Mouse (Mus musculus) skeletal muscle tissue, adult 2 months (tissue): ENCODE results near the gene Dcxr.
"Not testable (repeated sequence)": the region's sequence is repeated elsewhere in the genome, so short reads cannot be mapped to it uniquely, and the experiment has no call there.

Experiments
- DNase-seq: peaks from one replicate; pipeline ENCODE4 v3.0.0-alpha.2; 2012; ENCODE audit warnings: low read depth, low spot score

Gene Dcxr

GRCm38 (mm10) chr11:120710672-120711071 is 16.4 kb downstream of the Dcxr start:
- no peak for DNase-seq

- no peak for DNase-seq
Observed at GRCm38 (mm10) chr11:120709551-120709950, 17.5 kb downstream of the Dcxr start.

GRCm38 (mm10) chr11:120707969-120708368 is 19.1 kb downstream of the Dcxr start:
- DNase-seq: no peak

GRCm38 (mm10) chr11:120707225-120707624 is 19.9 kb downstream of the Dcxr start:
- DNase-seq: no peak

GRCm38 (mm10) chr11:120706120-120706519 is 21.0 kb downstream of the Dcxr start:
- DNase-seq: no peak

GRCm38 (mm10) chr11:120704486-120705325 is 22.4 kb downstream of the Dcxr start:
- no peak for DNase-seq

- no peak for DNase-seq
Observed at GRCm38 (mm10) chr11:120703696-120704454, 23.2 kb downstream of the Dcxr start.

- peak; percentile 85 for DNase-seq
Observed at GRCm38 (mm10) chr11:120697741-120698140, 29.3 kb downstream of the Dcxr start.

- no peak for DNase-seq
Observed at GRCm38 (mm10) chr11:120696568-120696967, 30.5 kb downstream of the Dcxr start.

GRCm38 (mm10) chr11:120695641-120696040 is 31.4 kb downstream of the Dcxr start:
- no peak for DNase-seq

GRCm38 (mm10) chr11:120695184-120695583 is 31.9 kb downstream of the Dcxr start:
- no peak for DNase-seq

- DNase-seq: no peak
Observed at GRCm38 (mm10) chr11:120693461-120693860, 33.6 kb downstream of the Dcxr start.

GRCm38 (mm10) chr11:120692471-120693011 is 34.5 kb downstream of the Dcxr start:
- DNase-seq: no peak

- DNase-seq: no peak
Observed at GRCm38 (mm10) chr11:120689365-120689764, 37.7 kb downstream of the Dcxr start.

GRCm38 (mm10) chr11:120686650-120687272 is 40.3 kb downstream of the Dcxr start:
- no peak for DNase-seq

- no peak for DNase-seq
Observed at GRCm38 (mm10) chr11:120684660-120685059, 42.4 kb downstream of the Dcxr start.

GRCm38 (mm10) chr11:120684086-120684485 is 43.0 kb downstream of the Dcxr start:
- peak; percentile 46 for DNase-seq

GRCm38 (mm10) chr11:120683536-120683935 is 43.5 kb downstream of the Dcxr start:
- no peak for DNase-seq

GRCm38 (mm10) chr11:120682683-120683082 is 44.4 kb downstream of the Dcxr start:
- no peak for DNase-seq

GRCm38 (mm10) chr11:120679909-120680308 is 47.2 kb downstream of the Dcxr start:
- DNase-seq: no peak

GRCm38 (mm10) chr11:120676951-120677350 is 50.1 kb downstream of the Dcxr start:
- DNase-seq: no peak

GRCm38 (mm10) chr11:120675875-120676274 is 51.2 kb downstream of the Dcxr start:
- not testable (repeated sequence) for DNase-seq
